Mouse (Mus musculus) liver, postnatal 0 days (tissue): ENCODE data around the gene Cstf3.

Experiments
- CTCF ChIP-seq: sonication (generic); IDR thresholded peaks from 2 replicates; pipeline ENCODE4 v1.5.1; 2016; ENCODE audit warnings: antibody characterized with exemption, low read depth
- EP300 ChIP-seq: IDR thresholded peaks from 2 replicates; pipeline ENCODE4 v1.6.1; 2016; ENCODE audit warnings: antibody characterized with exemption, low read depth, mild to moderate bottlenecking

DNA sequence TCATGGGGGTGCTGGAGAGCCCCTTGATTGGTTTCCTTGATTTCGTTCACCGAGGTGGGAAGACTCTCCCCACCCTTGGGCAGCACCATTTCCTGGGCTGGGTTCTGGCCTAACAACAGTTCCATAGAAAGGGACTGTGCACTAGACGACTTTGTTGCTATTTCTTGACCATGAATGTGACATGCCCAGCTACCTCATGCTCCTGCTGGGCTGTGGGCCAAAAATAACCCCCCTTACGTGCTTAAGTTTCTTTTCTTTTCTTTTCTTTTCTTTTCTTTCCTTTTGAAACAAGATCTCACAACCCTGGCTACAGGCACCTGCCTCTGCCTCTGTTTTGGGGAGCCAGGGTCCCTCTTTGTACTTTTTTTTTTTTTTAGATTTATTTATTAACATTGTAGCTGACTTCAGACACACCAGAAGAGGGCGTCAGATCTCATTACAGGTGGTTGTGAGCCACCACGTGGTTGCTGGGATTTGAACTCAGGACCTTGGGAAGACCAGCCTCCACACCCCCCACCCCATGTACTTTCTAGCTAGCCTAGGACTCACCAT lies 119.5 kb downstream of the Cstf3 start:
- TF ChIP-seq EP300 (no peak), CTCF (no peak)
